ENCODE assay signal across 10 mouse cellular contexts in the genomic region with DNA sequence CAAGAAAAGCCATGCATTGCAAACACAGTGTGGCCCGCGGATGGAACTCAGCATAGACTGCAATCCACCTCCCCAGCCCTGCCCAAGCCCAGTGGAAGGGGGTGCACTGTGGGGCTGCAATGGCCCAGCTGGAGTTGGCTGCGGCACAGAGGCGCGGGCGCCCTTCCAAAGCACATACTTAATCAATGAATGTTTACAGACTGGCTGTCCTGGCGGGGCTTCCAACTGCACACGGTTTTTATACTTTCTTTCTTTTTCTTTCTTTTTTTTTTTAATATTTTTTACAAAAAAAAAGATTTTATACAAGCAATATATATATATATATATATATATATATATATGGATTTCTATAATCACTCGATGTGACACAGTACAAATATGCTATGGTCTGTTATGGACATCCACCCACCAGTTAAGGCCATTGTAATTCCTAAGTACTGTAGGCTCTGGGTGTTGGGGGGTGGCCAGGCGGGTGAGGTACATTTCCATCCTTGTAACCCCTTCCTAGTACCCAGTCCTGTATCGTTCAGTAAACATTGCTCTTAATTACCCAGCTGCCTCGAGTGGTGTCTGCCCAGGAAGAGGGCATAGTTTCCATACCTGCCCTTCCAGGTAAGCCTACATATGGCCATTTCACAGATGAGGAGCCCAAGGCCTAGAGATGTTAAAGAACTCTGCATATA. TPM values are rescaled to one million over a fixed set of nuclear protein-coding genes. Genes with fewer than 3 reads are reported as not detected.
DNase-seq lines count a peak whose midpoint lies in the region; ATAC-seq lines count a peak whose summit lies in the region.
"Had no signal": no experiment of that assay in that cellular context is flagged by ENCODE, and none has a peak within 500 bp of the region (broad histone marks: within the 10 kb centered on the region; RNA-seq: fewer than 3 reads in every experiment).

No protein-coding gene starts in this region.

- no peak overlapping the region for H3K4me3 ChIP-seq in hindbrain, embryonic 13.5 days
- H3K4me3 ChIP-seq in hindbrain, embryonic 11.5 days (ENCODE audit: low read depth, low read length) = no peak overlapping the region
- no peak overlapping the region for H3K4me3 ChIP-seq in neural tube, embryonic 15.5 days (replicated peaks)
- H3K4me3 ChIP-seq: embryonic facial prominence, embryonic 12.5 days had no signal

- 78% methylated on average over 12 of the region's 12 CpGs for WGBS in hindbrain, embryonic 13.5 days
- WGBS in hindbrain, embryonic 11.5 days = 83% methylated on average over 12 of the region's 12 CpGs
- 73% methylated on average over 12 of the region's 12 CpGs for WGBS in neural tube, embryonic 15.5 days

- H3K9me3 ChIP-seq in hindbrain, embryonic 13.5 days = no peaks in the 10 kb centered on the region
- no peaks in the 10 kb centered on the region for H3K9me3 ChIP-seq in hindbrain, embryonic 11.5 days (ENCODE audit: control insufficient read depth, low read length)
- H3K9me3 ChIP-seq in neural tube, embryonic 15.5 days (replicated peaks) = no peaks in the 10 kb centered on the region
- H3K9me3 ChIP-seq: embryonic facial prominence, embryonic 12.5 days had no signal

- H3K9ac ChIP-seq in hindbrain, embryonic 13.5 days = no peak overlapping the region
- H3K9ac ChIP-seq in hindbrain, embryonic 11.5 days (ENCODE audit: low read depth, low read length) = no peak overlapping the region
- no peak overlapping the region for H3K9ac ChIP-seq in neural tube, embryonic 15.5 days (replicated peaks)
- H3K9ac ChIP-seq: embryonic facial prominence, embryonic 12.5 days had no signal

- H3K27ac ChIP-seq in hindbrain, embryonic 13.5 days = peak overlapping the region; percentile 53; the same call in 1 of the 2 replicates
- no peak overlapping the region for H3K27ac ChIP-seq in hindbrain, embryonic 11.5 days (ENCODE audit: low read depth, low read length)
- 0 out of 2 replicates have a peak overlapping the region, but pooled peaks have one; percentile 19 for H3K27ac ChIP-seq in neural tube, embryonic 15.5 days (replicated peaks)
- H3K27ac ChIP-seq: embryonic facial prominence, embryonic 12.5 days had no signal

- no peak for DNase-seq in hindbrain, embryonic 11.5 days (ENCODE audit: low spot score)
- peak; percentile 89 for DNase-seq in NIH3T3 (ENCODE audit: low read depth)
- DNase-seq in gastrocnemius, adult 18-20 months (ENCODE audit: low spot score) = peak; percentile 49
- peak; percentile 75 for DNase-seq in kidney, postnatal 14 days
- DNase-seq in c-Kit-positive CD71-positive TER-119-positive erythroid progenitor cells, embryonic 14.5 days (ENCODE audit: low spot score) = no peak

- 0 out of 2 replicates have a peak, but pooled peaks have one; percentile 65 for ATAC-seq in hindbrain, embryonic 13.5 days (ENCODE audit: low FRiP score)
- no peak for ATAC-seq in hindbrain, embryonic 11.5 days (ENCODE audit: low FRiP score)
- peak; percentile 55 for ATAC-seq in neural tube, embryonic 15.5 days (ENCODE audit: low FRiP score)
- no peak for ATAC-seq in monocyte, adult 5-6 weeks (replicated peaks; ENCODE audit: insufficient number of reproducible peaks, low FRiP score, low TSS enrichment, poor library complexity, severe bottlenecking)
- ATAC-seq: Patski had no signal

- H3K4me2 ChIP-seq in hindbrain, embryonic 13.5 days = no peak overlapping the region
- no peak overlapping the region for H3K4me2 ChIP-seq in hindbrain, embryonic 11.5 days (replicated peaks; ENCODE audit: low read depth, low read length)
- no peak overlapping the region for H3K4me2 ChIP-seq in neural tube, embryonic 15.5 days
- H3K4me2 ChIP-seq: embryonic facial prominence, embryonic 12.5 days had no signal

- peaks cover 29% of the 10 kb centered on the region for H3K4me1 ChIP-seq in hindbrain, embryonic 13.5 days (replicated peaks)
- no peaks in the 10 kb centered on the region for H3K4me1 ChIP-seq in hindbrain, embryonic 11.5 days (replicated peaks; ENCODE audit: control insufficient read depth, insufficient read depth, low read length)
- peaks cover 20% of the 10 kb centered on the region for H3K4me1 ChIP-seq in neural tube, embryonic 15.5 days

- H3K27me3 ChIP-seq in hindbrain, embryonic 13.5 days = no peaks in the 10 kb centered on the region
- no peaks in the 10 kb centered on the region for H3K27me3 ChIP-seq in hindbrain, embryonic 11.5 days (ENCODE audit: control insufficient read depth, insufficient read depth, low read length)
- H3K27me3 ChIP-seq in neural tube, embryonic 15.5 days (replicated peaks) = no peaks in the 10 kb centered on the region
- H3K27me3 ChIP-seq: embryonic facial prominence, embryonic 12.5 days; Patski had no signal

- peaks cover 19% of the 10 kb centered on the region for H3K36me3 ChIP-seq in hindbrain, embryonic 13.5 days
- H3K36me3 ChIP-seq in hindbrain, embryonic 11.5 days (ENCODE audit: control insufficient read depth, insufficient read depth, low read length) = no peaks in the 10 kb centered on the region
- H3K36me3 ChIP-seq in neural tube, embryonic 15.5 days = peaks cover 22% of the 10 kb centered on the region; the same call in 1 of the 2 replicates

RNA-seq across cellular contexts. Expression of a gene that starts 40.6 kb away (rescaled TPM):
- 0.32 and 0.42 TPM in 2 replicates for polyA plus RNA-seq in hindbrain, embryonic 13.5 days (2015; fragmentation: Nextera tagmentation; extraction: Ambion mirVana)
- polyA plus RNA-seq in hindbrain, embryonic 11.5 days (2014; fragmentation: Nextera tagmentation; extraction: Ambion mirVana) = 0.25 and 0.43 TPM in 2 replicates
- total RNA-seq in gastrocnemius, adult 18-20 months (2021) = 1 to 10 TPM; 3.6 to 4.7 TPM
- 0.68 and 0.69 TPM in 2 replicates for polyA plus RNA-seq in neural tube, embryonic 15.5 days (2015; fragmentation: Nextera tagmentation; extraction: Ambion mirVana)
- 28.2 to 43.6 TPM (median 32.9 TPM) in 3 replicates for total RNA-seq in monocyte, adult 5-6 weeks (2017)

RNA-seq across cellular contexts. Expression of a gene that starts 47.0 kb away (rescaled TPM):
- polyA plus RNA-seq in hindbrain, embryonic 13.5 days (2015; fragmentation: Nextera tagmentation; extraction: Ambion mirVana) = 1.5 and 1.7 TPM in 2 replicates
- 1.8 and 2.2 TPM in 2 replicates for polyA plus RNA-seq in hindbrain, embryonic 11.5 days (2014; fragmentation: Nextera tagmentation; extraction: Ambion mirVana)
- total RNA-seq in gastrocnemius, adult 18-20 months (2021) = under 1 TPM in 1 of 2 experiments, not detected in 1; 0.32 TPM
- polyA plus RNA-seq in neural tube, embryonic 15.5 days (2015; fragmentation: Nextera tagmentation; extraction: Ambion mirVana) = 0.44 and 2.9 TPM in 2 replicates
- total RNA-seq in monocyte, adult 5-6 weeks (2017) = 28.7 to 49.6 TPM (median 34.2 TPM) in 3 replicates
- polyA plus RNA-seq: Patski had no signal

Comparison
In these comparisons a context has a peak if more than half of its experiments do, and no peak if none do; other contexts are left out.
1. ATAC-seq: peak in hindbrain, embryonic 13.5 days (single experiment) and neural tube, embryonic 15.5 days (single experiment); none in hindbrain, embryonic 11.5 days (single experiment) and monocyte, adult 5-6 weeks (single experiment).
2. DNase-seq: peak in NIH3T3 (single experiment), gastrocnemius, adult 18-20 months (single experiment) and kidney, postnatal 14 days (single experiment); none in hindbrain, embryonic 11.5 days (single experiment) and c-Kit-positive CD71-positive TER-119-positive erythroid progenitor cells, embryonic 14.5 days (single experiment).